In genomic region chr6:113508947-113509280, GRCm38 (mm10) we compare ENCODE assay signal across 16 mouse cellular contexts. TPM values are rescaled to one million over a fixed set of nuclear protein-coding genes. Genes with fewer than 3 reads are reported as not detected.
DNase-seq lines count a peak whose midpoint lies in the region; ATAC-seq lines count a peak whose summit lies in the region.
"Had no signal": no experiment of that assay in that cellular context is flagged by ENCODE, and none has a peak within 500 bp of the region (broad histone marks: within the 10 kb centered on the region; RNA-seq: fewer than 3 reads in every experiment).

No protein-coding gene starts in this region.

- H3K4me1 ChIP-seq in kidney, embryonic 16.5 days (ENCODE audit: insufficient read depth, low read length): 0 out of 2 replicates have a peak, but pooled peaks cover 4% of the 10 kb centered on the region
- H3K4me1 ChIP-seq in kidney, embryonic 14.5 days (ENCODE audit: control insufficient read depth, insufficient read depth, low read length): no peaks in the 10 kb centered on the region
- H3K4me1 ChIP-seq in limb, embryonic 13.5 days: no peaks in the 10 kb centered on the region
- no peaks in the 10 kb centered on the region; the same call in 1 of the 2 replicates for H3K4me1 ChIP-seq in forebrain, embryonic 10.5 days
- H3K4me1 ChIP-seq: forebrain, embryonic 15.5 days; hindbrain, embryonic 13.5 days had no signal

- no peak overlapping the region for H3K4me3 ChIP-seq in kidney, embryonic 16.5 days (ENCODE audit: low read length)
- H3K4me3 ChIP-seq in kidney, embryonic 14.5 days (ENCODE audit: low read length): no peak overlapping the region
- H3K4me3 ChIP-seq in limb, embryonic 13.5 days: no peak overlapping the region
- no peak overlapping the region for H3K4me3 ChIP-seq in forebrain, embryonic 10.5 days
- H3K4me3 ChIP-seq: forebrain, embryonic 15.5 days; hindbrain, embryonic 13.5 days; layer of hippocampus, adult 2 months had no signal

- H3K36me3 ChIP-seq in kidney, embryonic 16.5 days (ENCODE audit: insufficient read depth, low read length): peaks cover 7% of the 10 kb centered on the region
- H3K36me3 ChIP-seq in kidney, embryonic 14.5 days (ENCODE audit: control insufficient read depth, insufficient read depth, low read length): peaks cover 7% of the 10 kb centered on the region; the same call in 1 of the 2 replicates
- peaks cover 11% of the 10 kb centered on the region for H3K36me3 ChIP-seq in limb, embryonic 13.5 days
- H3K36me3 ChIP-seq in forebrain, embryonic 10.5 days (replicated peaks): peaks cover 18% of the 10 kb centered on the region

- WGBS in kidney, embryonic 16.5 days: 39% methylated on average over 5 of the region's 5 CpGs
- WGBS in kidney, embryonic 14.5 days: 49% methylated on average over 5 of the region's 5 CpGs
- 36% methylated on average over 5 of the region's 5 CpGs for WGBS in limb, embryonic 13.5 days
- 61% methylated on average over 5 of the region's 5 CpGs for WGBS in forebrain, embryonic 10.5 days

- H3K27me3 ChIP-seq in kidney, embryonic 16.5 days (ENCODE audit: insufficient read depth, low read length): no peaks in the 10 kb centered on the region
- H3K27me3 ChIP-seq in kidney, embryonic 14.5 days (ENCODE audit: control insufficient read depth, insufficient read depth, low read length): no peaks in the 10 kb centered on the region
- H3K27me3 ChIP-seq in limb, embryonic 13.5 days: no peaks in the 10 kb centered on the region
- H3K27me3 ChIP-seq in forebrain, embryonic 10.5 days (ENCODE audit: poor library complexity, severe bottlenecking): no peaks in the 10 kb centered on the region
- H3K27me3 ChIP-seq: forebrain, embryonic 15.5 days; hindbrain, embryonic 13.5 days had no signal

- no peak overlapping the region for H3K27ac ChIP-seq in kidney, embryonic 16.5 days (ENCODE audit: low read length)
- H3K27ac ChIP-seq in kidney, embryonic 14.5 days (ENCODE audit: low read depth, low read length): no peak overlapping the region
- H3K27ac ChIP-seq in limb, embryonic 13.5 days: 0 out of 2 replicates have a peak overlapping the region, but pooled peaks have one; percentile 52
- no peak overlapping the region for H3K27ac ChIP-seq in forebrain, embryonic 10.5 days
- H3K27ac ChIP-seq: forebrain, embryonic 15.5 days; hindbrain, embryonic 13.5 days; layer of hippocampus, adult 2 months; macrophage had no signal

- no peak overlapping the region for H3K9ac ChIP-seq in kidney, embryonic 16.5 days (replicated peaks; ENCODE audit: low read length)
- H3K9ac ChIP-seq in kidney, embryonic 14.5 days (ENCODE audit: low read depth, low read length): no peak overlapping the region
- H3K9ac ChIP-seq in limb, embryonic 13.5 days: no peak overlapping the region
- H3K9ac ChIP-seq: forebrain, embryonic 15.5 days; hindbrain, embryonic 13.5 days had no signal

- no peak overlapping the region for H3K4me2 ChIP-seq in kidney, embryonic 16.5 days (replicated peaks; ENCODE audit: low read depth, low read length)
- no peak overlapping the region for H3K4me2 ChIP-seq in kidney, embryonic 14.5 days (replicated peaks; ENCODE audit: low read depth, low read length)
- H3K4me2 ChIP-seq in limb, embryonic 13.5 days (replicated peaks): no peak overlapping the region
- H3K4me2 ChIP-seq: forebrain, embryonic 15.5 days; hindbrain, embryonic 13.5 days had no signal

- 0 out of 2 replicates have a peak, but pooled peaks have one; percentile 15 for ATAC-seq in kidney, embryonic 16.5 days (ENCODE audit: low FRiP score, low TSS enrichment)
- ATAC-seq in kidney, embryonic 14.5 days (ENCODE audit: low FRiP score, low TSS enrichment): no peak
- ATAC-seq in limb, embryonic 13.5 days (ENCODE audit: low FRiP score, low read depth): peak; percentile 55; the same call in 1 of the 2 replicates
- ATAC-seq: activated CD4-positive, CD25-positive, alpha-beta regulatory T cell, adult 4 months; forebrain, embryonic 15.5 days had no signal

- peak; percentile 90 for DNase-seq in brain, adult 2 months (ENCODE audit: low read depth, low spot score)
- DNase-seq in cerebellum, postnatal 14 days: peak; percentile 83 to 87
- no peak for DNase-seq in layer of hippocampus, adult 9-10 months (ENCODE audit: low spot score)
- no peak for DNase-seq in forebrain, embryonic 10.5 days (ENCODE audit: extremely low spot score, low spot score)
- DNase-seq in left cerebral cortex, adult 18-20 months (ENCODE audit: low spot score in 2 of 2): no peak
- DNase-seq: kidney, adult 8-10 months had no signal

- H3K9me3 ChIP-seq in kidney, embryonic 16.5 days (ENCODE audit: low read length): no peaks in the 10 kb centered on the region
- H3K9me3 ChIP-seq in kidney, embryonic 14.5 days (ENCODE audit: control insufficient read depth, low read length): no peaks in the 10 kb centered on the region
- no peaks in the 10 kb centered on the region for H3K9me3 ChIP-seq in limb, embryonic 13.5 days
- H3K9me3 ChIP-seq in forebrain, embryonic 10.5 days: no peaks in the 10 kb centered on the region
- H3K9me3 ChIP-seq: forebrain, embryonic 15.5 days; hindbrain, embryonic 13.5 days had no signal

RNA-seq across cellular contexts. Expression of gene Prrt3, which starts 7.2 kb away (rescaled TPM):
- polyA plus RNA-seq in kidney, embryonic 16.5 days (2015; fragmentation: Nextera tagmentation; extraction: Ambion mirVana): 0.97 and 0.99 TPM in 2 replicates
- 0.73 and 1.6 TPM in 2 replicates for polyA plus RNA-seq in kidney, embryonic 14.5 days (2014; fragmentation: Nextera tagmentation; extraction: Ambion mirVana)
- polyA plus RNA-seq in limb, embryonic 13.5 days (2015; fragmentation: Nextera tagmentation; extraction: Ambion mirVana): 0.94 and 1.2 TPM in 2 replicates
- 2.1 and 2.8 TPM in 2 replicates for polyA plus RNA-seq in forebrain, embryonic 10.5 days (2016; fragmentation: Nextera tagmentation; extraction: Ambion mirVana)
- total RNA-seq in left cerebral cortex, adult 18-20 months (2021): 10 to 100 TPM; 52.8 to 54.9 TPM
- total RNA-seq: common myeloid progenitor, adult 5-6 weeks; gastrocnemius, adult 8-10 months had no signal
- polyA plus RNA-seq: macrophage had no signal

RNA-seq across cellular contexts. Expression of gene Emc3, which starts 22.5 kb away (rescaled TPM):
- polyA plus RNA-seq in kidney, embryonic 16.5 days (2015; fragmentation: Nextera tagmentation; extraction: Ambion mirVana): 120 and 122 TPM in 2 replicates
- polyA plus RNA-seq in kidney, embryonic 14.5 days (2014; fragmentation: Nextera tagmentation; extraction: Ambion mirVana): 81.3 and 98.0 TPM in 2 replicates
- 94.0 and 98.4 TPM in 2 replicates for polyA plus RNA-seq in limb, embryonic 13.5 days (2015; fragmentation: Nextera tagmentation; extraction: Ambion mirVana)
- polyA plus RNA-seq in forebrain, embryonic 10.5 days (2016; fragmentation: Nextera tagmentation; extraction: Ambion mirVana): 75.0 and 78.5 TPM in 2 replicates
- 10 to 100 TPM; 71.8 to 77.6 TPM for total RNA-seq in left cerebral cortex, adult 18-20 months (2021)

RNA-seq across cellular contexts. Expression of gene Fancd2, which starts 22.6 kb away (rescaled TPM):
- 10.7 and 12.0 TPM in 2 replicates for polyA plus RNA-seq in kidney, embryonic 16.5 days (2015; fragmentation: Nextera tagmentation; extraction: Ambion mirVana)
- polyA plus RNA-seq in kidney, embryonic 14.5 days (2014; fragmentation: Nextera tagmentation; extraction: Ambion mirVana): 12.0 and 16.1 TPM in 2 replicates
- 11.6 and 11.7 TPM in 2 replicates for polyA plus RNA-seq in limb, embryonic 13.5 days (2015; fragmentation: Nextera tagmentation; extraction: Ambion mirVana)
- polyA plus RNA-seq in forebrain, embryonic 10.5 days (2016; fragmentation: Nextera tagmentation; extraction: Ambion mirVana): 20.7 and 25.0 TPM in 2 replicates
- 1 to 10 TPM; 1.5 to 2.2 TPM for total RNA-seq in left cerebral cortex, adult 18-20 months (2021)

RNA-seq across cellular contexts. Expression of gene Creld1, which starts 25.8 kb away (rescaled TPM):
- polyA plus RNA-seq in kidney, embryonic 16.5 days (2015; fragmentation: Nextera tagmentation; extraction: Ambion mirVana): 43.4 and 45.8 TPM in 2 replicates
- 22.9 and 25.4 TPM in 2 replicates for polyA plus RNA-seq in kidney, embryonic 14.5 days (2014; fragmentation: Nextera tagmentation; extraction: Ambion mirVana)
- 14.9 and 17.1 TPM in 2 replicates for polyA plus RNA-seq in limb, embryonic 13.5 days (2015; fragmentation: Nextera tagmentation; extraction: Ambion mirVana)
- 31.1 and 33.2 TPM in 2 replicates for polyA plus RNA-seq in forebrain, embryonic 10.5 days (2016; fragmentation: Nextera tagmentation; extraction: Ambion mirVana)
- 100 to 1,000 TPM; 112 to 116 TPM for total RNA-seq in left cerebral cortex, adult 18-20 months (2021)

RNA-seq across cellular contexts. Expression of gene Il17rc, which starts 37.7 kb away (rescaled TPM):
- 18.2 and 31.0 TPM in 2 replicates for polyA plus RNA-seq in kidney, embryonic 16.5 days (2015; fragmentation: Nextera tagmentation; extraction: Ambion mirVana)
- polyA plus RNA-seq in kidney, embryonic 14.5 days (2014; fragmentation: Nextera tagmentation; extraction: Ambion mirVana): 9.3 and 9.5 TPM in 2 replicates
- polyA plus RNA-seq in limb, embryonic 13.5 days (2015; fragmentation: Nextera tagmentation; extraction: Ambion mirVana): 9.9 and 10.5 TPM in 2 replicates
- 2.5 and 2.7 TPM in 2 replicates for polyA plus RNA-seq in forebrain, embryonic 10.5 days (2016; fragmentation: Nextera tagmentation; extraction: Ambion mirVana)
- total RNA-seq in left cerebral cortex, adult 18-20 months (2021): 1 to 10 TPM; 4.9 to 8.2 TPM
- polyA plus RNA-seq: activated CD4-positive, CD25-positive, alpha-beta regulatory T cell, adult 4 months; macrophage had no signal

Comparison
In these comparisons a context has a peak if more than half of its experiments do, and no peak if none do; other contexts are left out.
1. DNase-seq: peak in brain, adult 2 months (single experiment) and cerebellum, postnatal 14 days (2 of 2); none in layer of hippocampus, adult 9-10 months (single experiment), forebrain, embryonic 10.5 days (single experiment) and left cerebral cortex, adult 18-20 months (0 of 2).